Comparison of ENCODE assay signal across 8 mouse cellular contexts in the genomic region with DNA sequence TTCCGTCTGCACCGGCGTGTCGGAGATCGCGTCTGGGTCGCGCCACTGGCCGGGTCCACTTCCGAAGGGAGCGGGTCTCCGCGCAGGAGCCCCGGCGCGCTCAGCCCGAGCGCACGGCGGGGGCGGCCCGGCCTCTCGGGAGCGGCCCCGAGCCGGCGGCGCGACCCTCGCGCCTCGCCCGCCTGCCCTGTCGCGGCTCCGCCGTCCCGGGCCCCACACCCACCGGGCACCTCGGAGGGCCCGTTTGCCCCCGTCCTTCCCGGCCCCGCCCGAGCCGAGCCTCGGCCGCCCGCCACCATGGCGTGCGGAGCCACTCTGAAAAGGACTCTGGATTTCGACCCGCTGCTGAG. TPM values are rescaled to one million over a fixed set of nuclear protein-coding genes. Genes with fewer than 3 reads are reported as not detected.
DNase-seq lines count a peak whose midpoint lies in the region; ATAC-seq and TF ChIP-seq lines count a peak whose summit lies in the region.

A gene (plus strand): TSS at position 190 of the 350 bp plus-strand sequence.

- peaks cover 35% of the 10 kb centered on the region for H3K4me1 ChIP-seq in hindbrain, embryonic 15.5 days (replicated peaks)
- peaks cover 8 to 16% of the 10 kb centered on the region in 2 experiments for H3K4me1 ChIP-seq in liver, embryonic 14.5 days (replicated peaks; ENCODE audit: control insufficient read depth in 2 of 2, insufficient read depth in 2 of 2, low read length in 1 of 2)
- no peaks in the 10 kb centered on the region; the same call in 1 of the 2 replicates for H3K4me1 ChIP-seq in stomach, embryonic 15.5 days

- H3K36me3 ChIP-seq in hindbrain, embryonic 15.5 days = no peaks in the 10 kb centered on the region
- H3K36me3 ChIP-seq in liver, embryonic 14.5 days (replicated peaks; ENCODE audit: control insufficient read depth, insufficient read depth, low read depth) = peaks cover 6% of the 10 kb centered on the region; the same call in 1 of the 2 replicates
- H3K36me3 ChIP-seq in stomach, embryonic 15.5 days = no peaks in the 10 kb centered on the region

- 2% methylated on average over 26 of the region's 53 CpGs for WGBS in hindbrain, embryonic 15.5 days
- WGBS in liver, embryonic 14.5 days (ENCODE audit: insufficient replicate concordance) = under 1% methylated on average over 50 of the region's 53 CpGs
- under 1% methylated on average over 46 of the region's 53 CpGs for WGBS in stomach, embryonic 15.5 days

- peak within 1 kb of the TSS; percentile 75 for H3K4me3 ChIP-seq in hindbrain, embryonic 15.5 days
- H3K4me3 ChIP-seq in liver, embryonic 14.5 days (ENCODE audit: insufficient read depth in 1 of 2, low read depth in 2 of 2, low read length in 2 of 2) = peak within 1 kb of the TSS; percentile 89 to 98
- peak within 1 kb of the TSS; percentile 97 for H3K4me3 ChIP-seq in stomach, embryonic 15.5 days (replicated peaks)

- no peak for DNase-seq in layer of hippocampus, adult 18-20 months (ENCODE audit: low spot score in 2 of 2)
- no peak for DNase-seq in layer of hippocampus, adult 11-12 months (ENCODE audit: low spot score)
- no peak for DNase-seq in adrenal gland, postnatal 14 days
- no peak for DNase-seq in gastrocnemius, adult 18-20 months (ENCODE audit: low spot score)
- DNase-seq in liver, embryonic 14.5 days (ENCODE audit: low read depth in 3 of 3, low spot score in 3 of 3) = no peak
- no peak for DNase-seq in urinary bladder, adult 18-20 months (ENCODE audit: low spot score in 2 of 2)

- no peaks in the 10 kb centered on the region for H3K27me3 ChIP-seq in hindbrain, embryonic 15.5 days
- no peaks in the 10 kb centered on the region for H3K27me3 ChIP-seq in liver, embryonic 14.5 days (ENCODE audit: control insufficient read depth, insufficient read depth, low read length)
- H3K27me3 ChIP-seq in stomach, embryonic 15.5 days (replicated peaks) = no peaks in the 10 kb centered on the region

- no peak for ATAC-seq in hindbrain, embryonic 15.5 days (ENCODE audit: low FRiP score, low read depth)
- peak; percentile 73 for ATAC-seq in liver, embryonic 14.5 days (ENCODE audit: insufficient read depth)
- ATAC-seq in stomach, embryonic 15.5 days (ENCODE audit: insufficient read depth, low FRiP score, low read depth) = peak; percentile 68

- peak within 1 kb of the TSS; percentile 95 for H3K27ac ChIP-seq in hindbrain, embryonic 15.5 days (replicated peaks)
- H3K27ac ChIP-seq in liver, embryonic 14.5 days = peak within 1 kb of the TSS; percentile 77
- H3K27ac ChIP-seq in stomach, embryonic 15.5 days = peak within 1 kb of the TSS; percentile 96

- no peak for TF ChIP-seq CTCF in liver, embryonic 14.5 days (IDR thresholded peaks at IDR 0.05; ENCODE audit: low read depth)

- no peaks in the 10 kb centered on the region for H3K9me3 ChIP-seq in hindbrain, embryonic 15.5 days
- no peaks in the 10 kb centered on the region for H3K9me3 ChIP-seq in liver, embryonic 14.5 days (ENCODE audit: control insufficient read depth, low read length)
- H3K9me3 ChIP-seq in stomach, embryonic 15.5 days = no peaks in the 10 kb centered on the region

- H3K9ac ChIP-seq in hindbrain, embryonic 15.5 days = peak within 1 kb of the TSS; percentile 98
- H3K9ac ChIP-seq in liver, embryonic 14.5 days (replicated peaks) = peak within 1 kb of the TSS; percentile 93
- peak within 1 kb of the TSS; percentile 97 for H3K9ac ChIP-seq in stomach, embryonic 15.5 days

- peak within 1 kb of the TSS; percentile 70 for H3K4me2 ChIP-seq in hindbrain, embryonic 15.5 days
- H3K4me2 ChIP-seq in liver, embryonic 14.5 days (ENCODE audit: low read depth) = peak within 1 kb of the TSS; percentile 92
- peak within 1 kb of the TSS; percentile 70 for H3K4me2 ChIP-seq in stomach, embryonic 15.5 days

- TF ChIP-seq EP300 in liver, embryonic 14.5 days (IDR thresholded peaks at IDR 0.05; ENCODE audit: low read depth) = no peak

RNA-seq across cellular contexts. Expression of the gene that starts here (rescaled TPM):
- 100 to 1,000 TPM; 101 to 103 TPM for total RNA-seq in layer of hippocampus, adult 18-20 months (2021)
- total RNA-seq in adrenal gland, postnatal 14 days (2021) = 65.6 and 67.0 TPM in 2 replicates
- total RNA-seq in gastrocnemius, adult 18-20 months (2021) = 10 to 100 TPM; 48.1 to 48.6 TPM
- polyA plus RNA-seq in hindbrain, embryonic 15.5 days (2015; fragmentation: Nextera tagmentation; extraction: Ambion mirVana) = 89.8 and 94.8 TPM in 2 replicates
- 16.1 and 27.4 TPM in 2 replicates for polyA plus RNA-seq in liver, embryonic 14.5 days (2012; rRNA removed)
- polyA plus RNA-seq in liver, embryonic 14.5 days (2014; fragmentation: Nextera tagmentation; extraction: Ambion mirVana) = 19.7 and 23.8 TPM in 2 replicates
- polyA plus RNA-seq in stomach, embryonic 15.5 days (2015; fragmentation: Nextera tagmentation; extraction: Ambion mirVana) = 55.4 and 57.9 TPM in 2 replicates
